Mouse (Mus musculus) heart, postnatal 0 days (tissue): ENCODE measurements around the gene Tbc1d1.

ENCODE experiments used
- CTCF ChIP-seq: IDR thresholded peaks from 2 replicates; pipeline ENCODE4 v1.5.1; 2016; ENCODE audit warnings: antibody characterized with exemption, control low read depth, low read depth
- EP300 ChIP-seq: IDR thresholded peaks from 2 replicates; pipeline ENCODE4 v1.6.1; 2016; ENCODE audit warnings: antibody characterized with exemption, low read depth

GRCm38 (mm10) chr5:64172884-64173283 is 16.8 kb downstream of the Tbc1d1 start:
- no peak for TF ChIP-seq EP300
- TF ChIP-seq CTCF, result no peak
